Mouse (Mus musculus) testis, adult 2 months (tissue): ENCODE data around the gene Cacna1d. TPM values are rescaled to one million over a fixed set of nuclear protein-coding genes. Genes with fewer than 3 reads are reported as not detected.

Experiments used
- H3K27ac ChIP-seq: fragments of 200-500 bp; 2 replicates; pipeline ENCODE4 v1.5.1; 2012; ENCODE audit warnings: low read depth, low read length; ENCODE audit not compliant: control insufficient read depth, insufficient read depth
- H3K27me3 ChIP-seq: fragments of 200-500 bp; 2 replicates; pipeline ENCODE4 v1.6.1; 2012; ENCODE audit warnings: mild to moderate bottlenecking, low read length, moderate library complexity; ENCODE audit not compliant: control insufficient read depth, insufficient read depth
- H3K36me3 ChIP-seq: fragments of 200-500 bp; 2 replicates; pipeline ENCODE4 v1.6.1; 2012; ENCODE audit warnings: mild to moderate bottlenecking, low read length; ENCODE audit not compliant: control insufficient read depth, insufficient read depth
- H3K4me1 ChIP-seq: fragments of 200-500 bp; 2 replicates; pipeline ENCODE4 v1.6.1; 2012; ENCODE audit warnings: low read length; ENCODE audit not compliant: control insufficient read depth, insufficient read depth
- H3K4me3 ChIP-seq: fragments of 200-500 bp; 2 replicates; pipeline ENCODE4 v1.5.1; 2012; ENCODE audit warnings: low read depth, mild to moderate bottlenecking, low read length, moderate library complexity, mixed read lengths; ENCODE audit not compliant: control insufficient read depth
- CTCF ChIP-seq: fragments of 200-500 bp; IDR thresholded peaks from 2 replicates; pipeline ENCODE4 v1.5.1; 2012; ENCODE audit warnings: low read depth, mild to moderate bottlenecking, inconsistent platforms, low read length, moderate library complexity; ENCODE audit not compliant: control insufficient read depth, insufficient read depth, insufficient replicate concordance
- POLR2A ChIP-seq: fragments of 200-500 bp; IDR thresholded peaks from 2 replicates; pipeline ENCODE4 v1.6.1; 2012; ENCODE audit warnings: low read depth, mild to moderate bottlenecking, inconsistent platforms, low read length, moderate library complexity; ENCODE audit not compliant: control insufficient read depth
- polyA plus RNA-seq: library from polyadenylated mRNA; depleted of rRNA; stranded (reverse); fragments of >200 nt; gene quantifications from 2 replicates; pipeline ENCODE4 v1.2.3, GENCODE M21; 2012

Gene Cacna1d
- polyA plus RNA-seq, 1 experiment, result 8.9 TPM

DNA sequence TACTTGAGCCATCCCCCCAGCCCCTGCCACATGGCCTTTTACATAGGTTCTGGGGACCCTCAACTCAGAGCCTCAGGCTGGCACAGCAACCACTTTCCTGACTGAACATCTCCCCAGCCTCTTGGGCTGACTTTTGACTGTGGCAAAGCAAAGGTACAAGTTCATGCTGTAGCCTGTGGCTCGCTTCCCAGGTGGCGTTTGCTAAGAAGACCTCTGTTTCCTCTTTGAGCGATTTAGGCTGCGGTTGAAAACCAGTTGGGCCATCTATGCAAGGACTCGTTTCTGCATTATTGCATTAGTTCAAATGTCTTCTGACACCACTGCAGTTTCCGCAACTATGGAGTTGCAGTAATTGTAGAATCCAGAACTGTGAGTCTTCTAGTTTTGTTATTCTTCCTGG, 468.8 kb downstream of the Cacna1d start:
- Histone ChIP-seq H3K36me3 (no peaks in the 10 kb centered on the region), H3K4me3 (no peak overlapping the region), H3K27ac (no peak overlapping the region), H3K4me1 (peaks cover 2% of the 10 kb centered on the region; the same call in 1 of the 2 replicates), H3K27me3 (no peaks in the 10 kb centered on the region)
- TF ChIP-seq CTCF, result no peak
- no peak for TF ChIP-seq POLR2A

DNA sequence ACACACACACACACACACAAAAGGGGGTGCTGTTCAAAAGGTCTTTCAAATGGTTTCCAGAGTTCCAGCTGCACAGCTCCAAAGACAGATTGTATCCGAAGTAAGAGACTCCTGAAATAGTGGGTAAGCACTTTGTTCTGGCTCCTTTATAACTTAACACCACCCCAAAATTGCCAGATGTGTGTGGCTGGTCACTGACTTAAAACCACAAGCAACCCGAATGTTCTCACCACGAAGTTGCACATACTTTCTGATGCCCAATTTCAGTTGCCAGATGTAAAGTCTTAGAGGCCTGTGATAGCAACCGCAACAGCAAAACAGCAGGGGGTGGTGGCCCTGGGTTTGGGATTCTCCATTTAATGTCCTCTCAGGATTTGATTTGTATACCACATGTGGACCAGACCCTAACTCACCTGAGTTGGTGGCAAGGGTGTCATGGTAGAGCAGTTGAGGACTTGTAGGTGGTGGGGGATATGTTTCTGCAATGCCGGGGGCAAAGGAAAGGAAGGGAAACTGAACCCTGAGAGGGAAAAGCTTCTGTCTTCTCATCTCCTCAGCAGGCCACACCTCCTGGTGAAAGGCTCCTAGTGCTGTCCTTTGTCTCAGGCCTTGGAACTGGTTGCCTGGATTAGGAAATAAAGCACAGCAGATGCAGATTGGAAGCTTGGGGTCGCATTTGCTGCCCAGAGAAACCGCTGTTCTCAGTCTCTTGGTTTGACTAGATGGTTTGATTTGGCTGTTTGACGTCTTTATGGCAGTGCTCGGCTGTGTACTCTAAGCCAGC, 471.3 kb downstream of the Cacna1d start:
- Histone ChIP-seq H3K27ac (no peak overlapping the region), H3K4me1 (peaks cover 2% of the 10 kb centered on the region; the same call in 1 of the 2 replicates), H3K36me3 (no peaks in the 10 kb centered on the region), H3K27me3 (no peaks in the 10 kb centered on the region), H3K4me3 (no peak overlapping the region)
- TF ChIP-seq POLR2A (no peak), CTCF (no peak)

DNA sequence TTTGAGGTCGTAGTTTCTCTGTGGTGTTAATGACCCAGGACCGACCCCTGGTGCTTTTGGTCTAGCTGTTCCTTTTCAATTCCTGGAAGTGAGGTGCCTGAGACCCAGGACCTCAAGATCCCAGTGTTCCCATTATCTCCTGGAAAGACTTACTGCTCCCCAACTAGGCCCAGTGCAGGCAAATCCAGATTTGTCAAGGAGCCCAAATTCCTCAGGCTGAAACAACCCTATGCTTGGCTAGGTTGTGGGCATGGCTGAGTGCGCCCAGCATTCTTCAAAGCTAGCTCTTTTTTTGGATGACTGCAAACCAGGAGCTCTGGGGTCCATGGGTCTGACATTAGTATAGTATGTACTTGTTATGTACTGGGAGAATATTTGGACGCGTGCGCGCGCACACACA, 471.9 kb downstream of the Cacna1d start:
- H3K4me3 ChIP-seq, result no peak overlapping the region
- H3K27me3 ChIP-seq, result no peaks in the 10 kb centered on the region
- peaks cover 2% of the 10 kb centered on the region; the same call in 1 of the 2 replicates for H3K4me1 ChIP-seq
- H3K36me3 ChIP-seq, result no peaks in the 10 kb centered on the region
- TF ChIP-seq CTCF (no peak), POLR2A (no peak)
- H3K27ac ChIP-seq, result no peak overlapping the region

DNA sequence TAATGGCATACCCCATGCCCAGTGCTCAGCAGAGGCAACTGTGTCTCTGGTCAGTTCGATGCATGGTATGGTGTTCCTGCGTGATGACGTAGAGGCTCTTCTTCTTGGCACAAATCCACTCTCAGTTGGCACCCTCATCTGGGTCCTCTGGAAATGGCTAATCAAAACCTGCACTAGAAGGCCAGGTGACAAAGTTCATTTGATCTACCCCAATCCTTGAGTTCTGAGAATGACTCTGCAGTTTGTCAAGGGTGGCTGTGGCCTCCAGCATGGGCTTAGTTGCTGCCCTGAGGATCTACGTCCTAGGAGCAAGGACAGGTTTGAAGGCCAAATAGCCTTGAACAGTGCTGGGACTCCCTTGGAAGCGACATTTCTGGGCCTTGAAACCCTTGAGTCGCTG, 472.4 kb downstream of the Cacna1d start:
- no peaks in the 10 kb centered on the region for H3K36me3 ChIP-seq
- H3K4me1 ChIP-seq, result peaks cover 2% of the 10 kb centered on the region; the same call in 1 of the 2 replicates
- no peaks in the 10 kb centered on the region for H3K27me3 ChIP-seq
- H3K4me3 ChIP-seq, result no peak overlapping the region
- no peak for TF ChIP-seq POLR2A
- TF ChIP-seq CTCF, result no peak
- no peak overlapping the region for H3K27ac ChIP-seq

DNA sequence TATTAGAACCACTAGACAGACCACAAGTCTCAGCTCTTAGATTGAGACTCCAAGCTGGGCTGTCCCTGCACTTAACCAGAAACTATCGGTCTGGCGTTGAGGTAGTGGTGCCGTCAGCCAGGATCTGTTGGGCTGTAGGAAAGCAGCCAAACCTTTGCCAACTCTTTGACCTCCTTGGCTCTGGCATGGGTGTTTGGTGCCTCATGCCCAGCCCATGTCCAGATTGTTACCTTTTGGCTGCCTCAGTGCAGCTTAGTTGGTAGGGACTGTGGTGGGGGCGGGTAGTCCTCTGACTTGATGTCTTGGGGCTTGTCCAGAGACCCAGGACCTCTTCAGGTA, 472.8 kb downstream of the Cacna1d start:
- H3K36me3 ChIP-seq, result no peaks in the 10 kb centered on the region
- no peak overlapping the region for H3K4me3 ChIP-seq
- no peaks in the 10 kb centered on the region for H3K27me3 ChIP-seq
- H3K27ac ChIP-seq, result no peak overlapping the region
- H3K4me1 ChIP-seq, result peaks cover 2% of the 10 kb centered on the region; the same call in 1 of the 2 replicates
- no peak for TF ChIP-seq CTCF
- no peak for TF ChIP-seq POLR2A

DNA sequence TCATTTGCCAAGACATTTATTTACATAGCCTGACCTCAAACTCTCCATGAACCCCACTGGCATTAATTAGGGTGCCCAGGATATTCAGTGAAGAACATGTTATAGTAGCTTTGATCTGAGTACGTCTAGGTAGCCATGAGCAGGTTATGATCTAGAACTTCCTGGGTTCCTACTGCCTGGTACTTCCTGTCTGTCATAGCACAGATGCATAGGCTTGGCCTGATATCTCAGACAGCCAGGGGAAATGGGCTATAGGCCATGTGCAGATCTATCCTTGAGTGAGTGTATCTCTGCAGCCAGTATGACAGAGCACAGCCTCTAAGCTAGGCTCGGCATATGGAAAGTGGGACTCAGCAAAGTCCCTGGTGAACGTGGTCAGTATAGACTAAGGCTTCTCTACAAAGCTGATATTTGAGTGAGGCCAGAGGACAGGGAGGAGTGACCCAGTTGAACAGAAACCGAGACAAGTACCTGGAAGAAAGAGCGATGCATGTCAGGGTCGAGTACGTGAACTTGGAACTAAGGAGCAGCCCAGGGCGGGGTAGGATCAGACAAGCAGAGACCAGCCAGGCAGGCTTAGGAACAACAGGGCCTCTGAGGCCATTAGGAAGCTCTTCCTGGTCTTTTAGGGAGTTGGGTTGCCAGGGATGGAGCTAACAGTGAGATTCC, 473.3 kb downstream of the Cacna1d start:
- H3K27me3 ChIP-seq, result no peaks in the 10 kb centered on the region
- H3K36me3 ChIP-seq, result no peaks in the 10 kb centered on the region
- H3K4me3 ChIP-seq, result no peak overlapping the region
- no peak for TF ChIP-seq POLR2A
- TF ChIP-seq CTCF, result no peak
- H3K4me1 ChIP-seq, result peaks cover 2% of the 10 kb centered on the region; the same call in 1 of the 2 replicates
- H3K27ac ChIP-seq, result peak overlapping the region; percentile 9; the same call in 1 of the 2 replicates

DNA sequence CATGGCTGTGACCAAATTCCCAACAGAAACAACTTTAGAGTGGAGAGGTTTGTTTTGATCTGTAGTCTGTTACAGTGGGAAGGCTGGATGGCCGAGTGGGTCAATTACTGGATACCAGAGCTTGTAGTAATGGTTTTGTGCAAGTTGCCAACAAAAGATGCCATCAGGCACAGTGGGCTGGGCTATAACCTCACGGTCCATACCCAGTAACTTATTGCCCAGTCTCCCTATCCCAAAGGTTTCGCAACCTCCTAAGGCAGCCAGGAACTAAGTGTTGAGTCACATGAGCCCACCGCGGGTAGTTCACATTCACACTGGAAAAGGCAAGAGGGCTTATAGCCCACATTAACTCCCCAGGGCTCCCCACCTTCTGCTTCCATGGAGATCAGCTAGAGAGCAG, 474.6 kb downstream of the Cacna1d start:
- H3K4me3 ChIP-seq, result no peak overlapping the region
- no peaks in the 10 kb centered on the region for H3K27me3 ChIP-seq
- no peak for TF ChIP-seq CTCF
- TF ChIP-seq POLR2A, result no peak
- no peak overlapping the region for H3K27ac ChIP-seq
- peaks cover 2% of the 10 kb centered on the region for H3K4me1 ChIP-seq
- H3K36me3 ChIP-seq, result no peaks in the 10 kb centered on the region

DNA sequence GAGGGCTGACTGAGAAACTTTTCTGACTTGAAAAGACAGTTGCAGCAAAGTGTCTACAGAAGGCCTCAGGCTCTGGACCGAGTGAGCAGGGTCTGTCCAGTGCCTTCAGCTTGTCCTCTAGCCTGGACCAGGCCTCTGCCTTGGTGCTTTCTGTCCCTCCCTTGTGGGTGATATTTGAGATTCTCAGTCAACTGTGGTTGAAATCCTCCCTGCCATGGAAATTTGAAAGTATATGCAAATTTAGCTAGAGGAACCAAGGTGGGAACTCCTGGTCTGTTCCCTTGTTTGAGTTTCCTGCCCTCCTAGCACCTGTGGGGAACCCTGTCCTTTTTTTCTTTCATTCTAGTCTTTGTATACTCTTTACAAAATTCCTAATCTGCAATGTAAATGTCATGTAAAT, 476.2 kb downstream of the Cacna1d start:
- Histone ChIP-seq H3K27me3 (no peaks in the 10 kb centered on the region), H3K36me3 (no peaks in the 10 kb centered on the region), H3K4me3 (no peak overlapping the region), H3K4me1 (peaks cover under 1% of the 10 kb centered on the region; the same call in 1 of the 2 replicates), H3K27ac (no peak overlapping the region)
- no peak for TF ChIP-seq POLR2A
